Mouse (Mus musculus) hindbrain, embryonic 15.5 days (tissue): ENCODE results near the gene Nop58. TPM values are rescaled to one million over a fixed set of nuclear protein-coding genes. Genes with fewer than 3 reads are reported as not detected.
"Not testable (repeated sequence)": the region's sequence is repeated elsewhere in the genome, so short reads cannot be mapped to it uniquely, and the experiment has no call there.

Experiments used
- ATAC-seq: fragments of 200-750 bp; cut with Nextera tagmentation; 2 replicates; pipeline ENCODE4 v1.8.0; 2017; ENCODE audit warnings: low read depth, moderate number of reproducible peaks, moderate TSS enrichment; ENCODE audit not compliant: low FRiP score
- H3K27ac ChIP-seq: fragments of 300-500 bp; sonication (generic); replicated peaks from 2 replicates; pipeline ENCODE4 v1.5.1; 2015; ENCODE audit warnings: mild to moderate bottlenecking, inconsistent platforms
- H3K27me3 ChIP-seq: fragments of 300-500 bp; sonication (generic); 2 replicates; pipeline ENCODE4 v1.6.1; 2015; ENCODE audit warnings: control low read depth, inconsistent platforms
- H3K36me3 ChIP-seq: fragments of 300-500 bp; sonication (generic); 2 replicates; pipeline ENCODE4 v1.6.1; 2015; ENCODE audit warnings: control low read depth, inconsistent platforms
- H3K4me1 ChIP-seq: fragments of 300-500 bp; sonication (generic); replicated peaks from 2 replicates; pipeline ENCODE4 v1.6.1; 2015; ENCODE audit warnings: control low read depth, inconsistent platforms
- H3K4me2 ChIP-seq: fragments of 300-500 bp; sonication (generic); 2 replicates; pipeline ENCODE4 v1.6.1; 2015; ENCODE audit warnings: moderate library complexity, mild to moderate bottlenecking, inconsistent platforms
- H3K4me3 ChIP-seq: fragments of 300-500 bp; sonication (generic); 2 replicates; pipeline ENCODE4 v1.5.1; 2015; ENCODE audit warnings: mild to moderate bottlenecking, inconsistent platforms
- H3K9ac ChIP-seq: fragments of 300-500 bp; sonication (generic); 2 replicates; pipeline ENCODE4 v1.6.1; 2015; ENCODE audit warnings: inconsistent platforms
- H3K9me3 ChIP-seq: fragments of 300-500 bp; sonication (generic); 2 replicates; pipeline ENCODE4 v1.6.1; 2016; ENCODE audit warnings: control low read depth, inconsistent platforms
- WGBS: fragments of 180-500 bp; shearing (Covaris S2); methylation state at CpG from one replicate; pipeline ENCODE4 v1.1.7; 2015; 5-methylcytosine and 5-hydroxymethylcytosine counted together
- polyA plus RNA-seq: library from polyadenylated mRNA; unstranded; fragments of >200 nt; fragmentation: Nextera tagmentation; extraction: Ambion mirVana; gene quantifications from 2 replicates; pipeline ENCODE4 v1.2.1, GENCODE M21; 2015

Nop58 gene
- polyA plus RNA-seq, 1 experiment from 2014 or later: 141 TPM

- Histone ChIP-seq H3K9ac (no peak overlapping the region), H3K27ac (no peak overlapping the region), H3K4me1 (no peaks in the 10 kb centered on the region), H3K36me3 (no peaks in the 10 kb centered on the region), H3K27me3 (no peaks in the 10 kb centered on the region), H3K4me3 (no peak overlapping the region), H3K9me3 (no peaks in the 10 kb centered on the region), H3K4me2 (no peak overlapping the region)
- WGBS: 66% methylated on average over 4 of the region's 4 CpGs
- ATAC-seq: no peak
Observed at GRCm38 (mm10) chr1:59730737-59731136, 46.0 kb downstream of the Nop58 start.

- Histone ChIP-seq H3K36me3 (no peaks in the 10 kb centered on the region), H3K4me2 (no peak overlapping the region), H3K9me3 (no peaks in the 10 kb centered on the region), H3K4me3 (no peak overlapping the region), H3K9ac (no peak overlapping the region), H3K27ac (no peak overlapping the region), H3K27me3 (no peaks in the 10 kb centered on the region), H3K4me1 (no peaks in the 10 kb centered on the region)
- 75% methylated on average over 6 of the region's 6 CpGs for WGBS
- no peak for ATAC-seq
Observed at GRCm38 (mm10) chr1:59734076-59734475, 49.3 kb downstream of the Nop58 start.

GRCm38 (mm10) chr1:59738768-59739414 is 54.1 kb downstream of the Nop58 start:
- Histone ChIP-seq H3K9me3 (no peaks in the 10 kb centered on the region), H3K27me3 (no peaks in the 10 kb centered on the region), H3K27ac (no peak overlapping the region), H3K4me2 (no peak overlapping the region), H3K4me3 (no peak overlapping the region), H3K36me3 (no peaks in the 10 kb centered on the region), H3K4me1 (no peaks in the 10 kb centered on the region), H3K9ac (no peak overlapping the region)
- 81% methylated on average over 6 of the region's 6 CpGs for WGBS
- ATAC-seq: no peak

GRCm38 (mm10) chr1:59739577-59740354 is 55.0 kb downstream of the Nop58 start:
- Histone ChIP-seq H3K4me1 (no peaks in the 10 kb centered on the region), H3K27me3 (no peaks in the 10 kb centered on the region), H3K36me3 (no peaks in the 10 kb centered on the region), H3K4me3 (no peak overlapping the region), H3K4me2 (no peak overlapping the region), H3K9me3 (no peaks in the 10 kb centered on the region), H3K27ac (no peak overlapping the region), H3K9ac (no peak overlapping the region)
- ATAC-seq: no peak
- WGBS: 79% methylated on average over 17 of the region's 17 CpGs

GRCm38 (mm10) chr1:59749047-59749446 is 64.3 kb downstream of the Nop58 start:
- no peak for ATAC-seq
- Histone ChIP-seq H3K27me3 (no peaks in the 10 kb centered on the region), H3K9me3 (no peaks in the 10 kb centered on the region), H3K4me1 (no peaks in the 10 kb centered on the region), H3K27ac (no peak overlapping the region), H3K36me3 (no peaks in the 10 kb centered on the region), H3K9ac (no peak overlapping the region), H3K4me2 (no peak overlapping the region), H3K4me3 (no peak overlapping the region)
- 82% methylated on average over 2 of the region's 2 CpGs for WGBS

GRCm38 (mm10) chr1:59749724-59750123 is 65.0 kb downstream of the Nop58 start:
- H3K36me3 ChIP-seq, H3K27me3 ChIP-seq, H3K4me3 ChIP-seq, H3K27ac ChIP-seq, H3K4me1 ChIP-seq, H3K9me3 ChIP-seq, ATAC-seq, H3K9ac ChIP-seq, H3K4me2 ChIP-seq: not testable (repeated sequence)
- 72% methylated on average over 5 of the region's 5 CpGs for WGBS

- no peaks in the 10 kb centered on the region for H3K27me3 ChIP-seq
- H3K4me2 ChIP-seq: no peak overlapping the region
- no peak for ATAC-seq
- H3K9ac ChIP-seq: no peak overlapping the region
- no peaks in the 10 kb centered on the region for H3K36me3 ChIP-seq
- no peaks in the 10 kb centered on the region for H3K9me3 ChIP-seq
- H3K27ac ChIP-seq: no peak overlapping the region
- 42% methylated on average over 1 of the region's 1 CpGs for WGBS
- H3K4me1 ChIP-seq: no peaks in the 10 kb centered on the region
- no peak overlapping the region for H3K4me3 ChIP-seq
Observed at GRCm38 (mm10) chr1:59755298-59755697, 70.5 kb downstream of the Nop58 start.

- Histone ChIP-seq H3K4me2 (no peak overlapping the region), H3K4me3 (no peak overlapping the region), H3K36me3 (no peaks in the 10 kb centered on the region), H3K9ac (no peak overlapping the region), H3K27me3 (no peaks in the 10 kb centered on the region), H3K9me3 (no peaks in the 10 kb centered on the region), H3K4me1 (no peaks in the 10 kb centered on the region), H3K27ac (no peak overlapping the region)
- 96% methylated on average over 1 of the region's 1 CpGs for WGBS
- no peak for ATAC-seq
Observed at GRCm38 (mm10) chr1:59758325-59758724, 73.6 kb downstream of the Nop58 start.

GRCm38 (mm10) chr1:59762208-59762607 is 77.4 kb downstream of the Nop58 start:
- Histone ChIP-seq H3K4me1 (peaks cover 10% of the 10 kb centered on the region), H3K27ac (peak overlapping the region; percentile 99), H3K9me3 (no peaks in the 10 kb centered on the region), H3K36me3 (no peaks in the 10 kb centered on the region), H3K27me3 (no peaks in the 10 kb centered on the region), H3K9ac (peak overlapping the region; percentile 78), H3K4me2 (peak overlapping the region; percentile 62), H3K4me3 (peak overlapping the region; percentile 69)
- peak; percentile 3; the same call in 1 of the 2 replicates for ATAC-seq
- 1% methylated on average over 10 of the region's 10 CpGs for WGBS

- peak; percentile 80 for ATAC-seq
Observed at GRCm38 (mm10) chr1:59762651-59763163, 77.9 kb downstream of the Nop58 start.

GRCm38 (mm10) chr1:59763164-59763768 is 78.5 kb downstream of the Nop58 start, which contains the start of gene Bmpr2:
Bmpr2 (plus strand) TSS chr1:59763400.
- WGBS: 0% methylated on average over 39 of the region's 75 CpGs
- peak within 1 kb of the TSS; percentile 99 for H3K27ac ChIP-seq
- peaks cover 18% of the 10 kb centered on the region for H3K4me1 ChIP-seq
- ATAC-seq: peak; percentile 94
- H3K9ac ChIP-seq: peak within 1 kb of the TSS; percentile 78
- no peaks in the 10 kb centered on the region for H3K36me3 ChIP-seq
- H3K27me3 ChIP-seq: no peaks in the 10 kb centered on the region
- H3K9me3 ChIP-seq: no peaks in the 10 kb centered on the region
- peak within 1 kb of the TSS; percentile 69 for H3K4me3 ChIP-seq
- H3K4me2 ChIP-seq: peak within 1 kb of the TSS; percentile 62

More at GRCm38 (mm10) chr1:59762651-59763163, 77.9 kb downstream of the Nop58 start:
- Histone ChIP-seq H3K9ac (peak overlapping the region; percentile 78), H3K27me3 (no peaks in the 10 kb centered on the region), H3K4me3 (peak overlapping the region; percentile 69), H3K9me3 (no peaks in the 10 kb centered on the region), H3K27ac (peak overlapping the region; percentile 99), H3K4me2 (peak overlapping the region; percentile 62), H3K4me1 (peaks cover 12% of the 10 kb centered on the region), H3K36me3 (no peaks in the 10 kb centered on the region)
- under 1% methylated on average over 44 of the region's 44 CpGs for WGBS

GRCm38 (mm10) chr1:59763781-59764251 is 79.0 kb downstream of the Nop58 start:
- Histone ChIP-seq H3K4me2 (peak overlapping the region; percentile 62), H3K27me3 (no peaks in the 10 kb centered on the region), H3K4me3 (peak overlapping the region; percentile 69), H3K27ac (peak overlapping the region; percentile 99), H3K36me3 (no peaks in the 10 kb centered on the region), H3K9me3 (no peaks in the 10 kb centered on the region), H3K9ac (peak overlapping the region; percentile 78), H3K4me1 (peaks cover 18% of the 10 kb centered on the region)
- ATAC-seq: peak; percentile 63
- WGBS: under 1% methylated on average over 51 of the region's 55 CpGs
